In genomic region chr12:23800366-23800765, GRCm38 (mm10) we compare ENCODE assay signal across 11 mouse cellular contexts. TPM values are rescaled to one million over a fixed set of nuclear protein-coding genes. Genes with fewer than 3 reads are reported as not detected.
DNase-seq lines count a peak whose midpoint lies in the region; ATAC-seq lines count a peak whose summit lies in the region.
"Not testable (repeated sequence)": the region's sequence is repeated elsewhere in the genome, so short reads cannot be mapped to it uniquely, and the experiment has no call there.
"Had no signal": no experiment of that assay in that cellular context is flagged by ENCODE, and none has a peak within 500 bp of the region (broad histone marks: within the 10 kb centered on the region; RNA-seq: fewer than 3 reads in every experiment).

No protein-coding gene starts in this region.

- H3K9ac ChIP-seq in intestine, embryonic 15.5 days, result not testable (repeated sequence)

- H3K36me3 ChIP-seq in heart, embryonic 10.5 days; intestine, embryonic 15.5 days: not testable (repeated sequence)

- 7% methylated on average over 23 of the region's 48 CpGs for WGBS in heart, embryonic 10.5 days
- WGBS in intestine, embryonic 15.5 days, result 13% methylated on average over 36 of the region's 48 CpGs

- not testable (repeated sequence) for H3K27me3 ChIP-seq in heart, embryonic 10.5 days (ENCODE audit: insufficient read depth, poor library complexity, severe bottlenecking); intestine, embryonic 15.5 days (replicated peaks)

- H3K9me3 ChIP-seq in heart, embryonic 10.5 days; intestine, embryonic 15.5 days: not testable (repeated sequence)

- not testable (repeated sequence) for H3K27ac ChIP-seq in heart, embryonic 10.5 days; intestine, embryonic 15.5 days

- not testable (repeated sequence) for H3K4me1 ChIP-seq in heart, embryonic 10.5 days; intestine, embryonic 15.5 days (replicated peaks)

- peak overlapping the region; percentile 29 for H3K4me3 ChIP-seq in heart, embryonic 10.5 days
- peak overlapping the region; percentile 30 for H3K4me3 ChIP-seq in intestine, embryonic 15.5 days (replicated peaks)

- 0 out of 2 replicates have a peak overlapping the region, but pooled peaks have one; percentile 30 for H3K4me2 ChIP-seq in intestine, embryonic 15.5 days (replicated peaks)

- peak; percentile 2 for DNase-seq in adipocyte (ENCODE audit: low spot score)
- peak; percentile 0 for DNase-seq in embryo, embryonic 11.5 days (ENCODE audit: low read depth, low spot score)
- DNase-seq in heart, embryonic 10.5 days (ENCODE audit: low spot score), result not testable (repeated sequence)
- DNase-seq in left cerebral cortex, adult 18-20 months (ENCODE audit: low spot score in 2 of 2), result peak; percentile 1
- DNase-seq in mesoderm, embryonic 11.5 days (ENCODE audit: low read depth, low spot score), result peak; percentile 1
- DNase-seq in spleen, postnatal 4 days (ENCODE audit: low spot score in 2 of 2), result peak; percentile 10 to 60
- DNase-seq in yolk sac, embryonic 10.5 days (ENCODE audit: low spot score), result peak; percentile 1

- ATAC-seq in intestine, embryonic 15.5 days, result not testable (repeated sequence)

RNA-seq across cellular contexts. Expression of gene Gm10330, which starts 20.3 kb away (rescaled TPM):
- 0.31 and 1.2 TPM in 2 replicates for polyA plus RNA-seq in heart, embryonic 10.5 days (2016; fragmentation: Nextera tagmentation; extraction: Ambion mirVana)
- 0.44 and 0.54 TPM in 2 replicates for polyA plus RNA-seq in intestine, embryonic 15.5 days (2015; fragmentation: Nextera tagmentation; extraction: Ambion mirVana)
- total RNA-seq in left cerebral cortex, adult 18-20 months (2021), result not detected
- total RNA-seq: gastrocnemius, postnatal 25 days; layer of hippocampus, postnatal 25 days had no signal
- polyA plus RNA-seq: liver, embryonic 16.5 days had no signal
